Mouse (Mus musculus): ENCODE results near the gene Sectm1a. TPM values are rescaled to one million over a fixed set of nuclear protein-coding genes. Genes with fewer than 3 reads are reported as not detected.
"Not testable (repeated sequence)": the region's sequence is repeated elsewhere in the genome, so short reads cannot be mapped to it uniquely, and the experiment has no call there.

The Sectm1a gene
- polyA plus RNA-seq, 1 experiment from 2014 or later = not detected

GRCm38 (mm10) chr11:121059471-121059870, 21.5 kb downstream of the Sectm1a start:
- Histone ChIP-seq H3K27me3 (replicated peaks) (no peaks in the 10 kb centered on the region), H3K4me3 (replicated peaks) (no peak overlapping the region), H3K9me3 (replicated peaks) (no peaks in the 10 kb centered on the region), H3K9ac (replicated peaks) (no peak overlapping the region), H3K4me2 (no peak overlapping the region), H3K36me3 (no peaks in the 10 kb centered on the region), H3K27ac (replicated peaks) (no peak overlapping the region), H3K4me1 (no peaks in the 10 kb centered on the region)
- ATAC-seq (ENCODE audit: low FRiP score) = no peak
- WGBS = 91% methylated on average over 4 of the region's 4 CpGs

GRCm38 (mm10) chr11:121058956-121059355, 22.1 kb downstream of the Sectm1a start:
- 91% methylated on average over 4 of the region's 4 CpGs for WGBS
- H3K4me3 ChIP-seq (replicated peaks) = no peak overlapping the region
- H3K9ac ChIP-seq (replicated peaks) = no peak overlapping the region

GRCm38 (mm10) chr11:121058122-121058521, 22.9 kb downstream of the Sectm1a start:
- H3K9me3 ChIP-seq (replicated peaks) = no peaks in the 10 kb centered on the region
- no peak overlapping the region for H3K9ac ChIP-seq (replicated peaks)
- no peaks in the 10 kb centered on the region for H3K27me3 ChIP-seq (replicated peaks)
- no peak overlapping the region for H3K4me2 ChIP-seq
- no peaks in the 10 kb centered on the region for H3K36me3 ChIP-seq
- ATAC-seq (ENCODE audit: low FRiP score) = no peak
- 87% methylated on average over 5 of the region's 5 CpGs for WGBS
- H3K27ac ChIP-seq (replicated peaks) = no peak overlapping the region
- no peaks in the 10 kb centered on the region for H3K4me1 ChIP-seq
- H3K4me3 ChIP-seq (replicated peaks) = no peak overlapping the region

More at GRCm38 (mm10) chr11:121058956-121059355, 22.1 kb downstream of the Sectm1a start:
- Histone ChIP-seq H3K36me3 (no peaks in the 10 kb centered on the region), H3K4me2 (no peak overlapping the region), H3K9me3 (replicated peaks) (no peaks in the 10 kb centered on the region), H3K27ac (replicated peaks) (no peak overlapping the region), H3K27me3 (replicated peaks) (no peaks in the 10 kb centered on the region), H3K4me1 (no peaks in the 10 kb centered on the region)
- ATAC-seq (ENCODE audit: low FRiP score) = no peak

- no peak overlapping the region for H3K4me3 ChIP-seq (replicated peaks)
- H3K27ac ChIP-seq (replicated peaks) = no peak overlapping the region
- no peaks in the 10 kb centered on the region for H3K4me1 ChIP-seq
- H3K9me3 ChIP-seq (replicated peaks) = no peaks in the 10 kb centered on the region
- no peak overlapping the region for H3K9ac ChIP-seq (replicated peaks)
- H3K4me2 ChIP-seq = no peak overlapping the region
- no peak for ATAC-seq (ENCODE audit: low FRiP score)
- 82% methylated on average over 7 of the region's 7 CpGs for WGBS
- H3K36me3 ChIP-seq = no peaks in the 10 kb centered on the region
- H3K27me3 ChIP-seq (replicated peaks) = no peaks in the 10 kb centered on the region
Observed at GRCm38 (mm10) chr11:121056536-121057236, 24.3 kb downstream of the Sectm1a start.

GRCm38 (mm10) chr11:121053536-121053935, 27.5 kb downstream of the Sectm1a start:
- no peak overlapping the region for H3K4me2 ChIP-seq
- no peaks in the 10 kb centered on the region for H3K36me3 ChIP-seq
- no peaks in the 10 kb centered on the region for H3K9me3 ChIP-seq (replicated peaks)
- no peak overlapping the region for H3K9ac ChIP-seq (replicated peaks)
- no peaks in the 10 kb centered on the region for H3K4me1 ChIP-seq
- H3K27ac ChIP-seq (replicated peaks) = no peak overlapping the region
- no peak for ATAC-seq (ENCODE audit: low FRiP score)
- no peak overlapping the region for H3K4me3 ChIP-seq (replicated peaks)
- WGBS = 19% methylated on average over 8 of the region's 8 CpGs
- no peaks in the 10 kb centered on the region for H3K27me3 ChIP-seq (replicated peaks)

- 70% methylated on average over 4 of the region's 4 CpGs for WGBS
- Histone ChIP-seq H3K27me3 (replicated peaks) (no peaks in the 10 kb centered on the region), H3K9ac (replicated peaks) (no peak overlapping the region), H3K4me3 (replicated peaks) (no peak overlapping the region), H3K27ac (replicated peaks) (no peak overlapping the region), H3K4me2 (no peak overlapping the region), H3K9me3 (replicated peaks) (no peaks in the 10 kb centered on the region), H3K4me1 (no peaks in the 10 kb centered on the region), H3K36me3 (no peaks in the 10 kb centered on the region)
- ATAC-seq (ENCODE audit: low FRiP score) = no peak
Observed at GRCm38 (mm10) chr11:121052387-121052786, 28.6 kb downstream of the Sectm1a start.

DNA sequence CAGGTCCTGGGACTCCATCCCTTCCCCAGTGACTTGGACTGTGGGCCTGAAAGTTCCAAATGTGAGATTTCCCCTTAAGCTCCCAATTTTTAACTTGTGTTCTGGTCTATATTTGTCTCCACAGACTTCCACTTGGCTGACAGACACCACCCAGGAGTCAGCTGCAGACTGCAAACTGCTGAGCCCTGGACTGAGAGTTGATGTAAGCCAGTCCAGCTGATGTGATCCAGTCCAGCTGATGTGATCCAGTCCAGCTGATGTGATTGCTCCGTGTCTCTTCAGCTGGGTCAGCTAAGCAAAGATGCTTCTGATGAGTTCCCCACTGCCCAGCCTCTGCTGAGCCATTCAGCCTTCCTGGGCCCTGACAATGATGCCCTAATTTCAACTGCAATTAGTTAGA, 29.2 kb downstream of the Sectm1a start:
- no peaks in the 10 kb centered on the region for H3K4me1 ChIP-seq
- WGBS = 44% methylated on average over 1 of the region's 1 CpGs
- no peak overlapping the region for H3K9ac ChIP-seq (replicated peaks)
- H3K4me3 ChIP-seq (replicated peaks) = no peak overlapping the region
- no peak for ATAC-seq (ENCODE audit: low FRiP score)
- no peak overlapping the region for H3K4me2 ChIP-seq
- H3K9me3 ChIP-seq (replicated peaks) = no peaks in the 10 kb centered on the region
- no peak overlapping the region for H3K27ac ChIP-seq (replicated peaks)
- H3K36me3 ChIP-seq = no peaks in the 10 kb centered on the region
- H3K27me3 ChIP-seq (replicated peaks) = no peaks in the 10 kb centered on the region

DNA sequence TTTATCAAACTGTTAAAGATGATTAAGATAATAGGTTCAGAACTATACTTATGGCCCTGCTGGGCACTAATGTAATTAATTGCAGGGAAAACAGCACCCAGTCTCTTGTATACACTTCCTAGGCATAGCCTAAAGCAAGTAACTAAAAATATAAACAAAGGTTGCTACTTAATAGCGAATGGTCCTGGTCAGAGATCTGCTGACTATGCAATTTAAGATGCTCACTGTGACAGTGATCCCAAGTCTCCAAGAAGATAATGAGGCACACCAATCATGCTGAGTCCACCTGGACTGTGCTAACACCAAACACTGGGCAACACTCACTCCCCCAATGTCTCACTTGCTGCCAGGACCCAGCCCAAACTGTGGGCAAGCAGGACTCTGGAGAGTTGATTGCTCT, 31.2 kb downstream of the Sectm1a start:
- Histone ChIP-seq H3K27ac (replicated peaks) (no peak overlapping the region), H3K4me2 (no peak overlapping the region), H3K36me3 (no peaks in the 10 kb centered on the region), H3K27me3 (replicated peaks) (no peaks in the 10 kb centered on the region), H3K9ac (replicated peaks) (no peak overlapping the region), H3K4me3 (replicated peaks) (no peak overlapping the region), H3K4me1 (no peaks in the 10 kb centered on the region), H3K9me3 (replicated peaks) (no peaks in the 10 kb centered on the region)
- 67% methylated on average over 1 of the region's 1 CpGs for WGBS
- ATAC-seq (ENCODE audit: low FRiP score) = no peak

DNA sequence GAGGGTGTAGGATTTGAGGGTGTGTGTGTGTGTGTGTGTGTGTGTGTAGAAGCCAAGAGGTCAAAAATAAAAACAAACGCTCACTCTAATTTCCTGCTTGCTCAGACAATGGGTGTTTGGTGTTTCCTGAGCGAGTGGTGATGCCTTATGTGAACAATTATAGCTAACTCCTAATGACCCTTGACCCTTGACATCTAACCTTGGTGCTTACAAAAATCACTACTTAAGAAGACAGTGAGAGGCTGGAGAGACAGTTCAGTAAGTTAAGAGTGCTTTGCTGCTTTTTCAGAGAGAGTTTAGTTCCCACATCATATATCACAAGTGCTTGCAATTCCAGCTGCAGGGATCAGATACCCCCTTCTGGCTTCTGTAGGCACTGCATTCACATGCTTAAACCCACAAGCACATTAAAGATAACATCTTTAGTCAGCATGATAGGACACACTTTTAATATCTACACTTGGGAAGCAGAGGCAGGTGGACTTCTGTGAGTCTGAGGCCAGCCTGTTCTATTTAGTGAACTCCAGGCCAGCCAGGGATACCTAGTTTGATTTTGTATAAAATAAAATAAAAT, 33.1 kb downstream of the Sectm1a start:
- no peak overlapping the region for H3K27ac ChIP-seq (replicated peaks)
- no peak for ATAC-seq (ENCODE audit: low FRiP score)
- no peaks in the 10 kb centered on the region for H3K4me1 ChIP-seq
- H3K4me2 ChIP-seq = no peak overlapping the region
- no peaks in the 10 kb centered on the region for H3K36me3 ChIP-seq
- no peak overlapping the region for H3K9ac ChIP-seq (replicated peaks)
- H3K9me3 ChIP-seq (replicated peaks) = no peaks in the 10 kb centered on the region
- H3K4me3 ChIP-seq (replicated peaks) = no peak overlapping the region
- 82% methylated on average over 2 of the region's 2 CpGs for WGBS
- H3K27me3 ChIP-seq (replicated peaks) = no peaks in the 10 kb centered on the region; the same call in 1 of the 2 replicates

GRCm38 (mm10) chr11:121045286-121045685, 35.7 kb downstream of the Sectm1a start:
- H3K27me3 ChIP-seq (replicated peaks) = no peaks in the 10 kb centered on the region; the same call in 1 of the 2 replicates
- H3K9me3 ChIP-seq (replicated peaks) = no peaks in the 10 kb centered on the region
- no peaks in the 10 kb centered on the region for H3K36me3 ChIP-seq
- 38% methylated on average over 1 of the region's 1 CpGs for WGBS
- H3K4me1 ChIP-seq = no peaks in the 10 kb centered on the region
- H3K9ac ChIP-seq (replicated peaks) = no peak overlapping the region
- no peak for ATAC-seq (ENCODE audit: low FRiP score)
- H3K27ac ChIP-seq (replicated peaks) = no peak overlapping the region
- no peak overlapping the region for H3K4me3 ChIP-seq (replicated peaks)
- no peak overlapping the region for H3K4me2 ChIP-seq

- WGBS = 79% methylated on average over 1 of the region's 1 CpGs
- H3K36me3 ChIP-seq; H3K4me3 ChIP-seq (replicated peaks); H3K4me2 ChIP-seq; H3K4me1 ChIP-seq; ATAC-seq (ENCODE audit: low FRiP score); H3K27ac ChIP-seq (replicated peaks); H3K27me3 ChIP-seq (replicated peaks); H3K9ac ChIP-seq (replicated peaks); H3K9me3 ChIP-seq (replicated peaks): not testable (repeated sequence)
Observed at GRCm38 (mm10) chr11:121043025-121043424, 38.0 kb downstream of the Sectm1a start.

- H3K4me3 ChIP-seq (replicated peaks) = no peak overlapping the region
- no peak for ATAC-seq (ENCODE audit: low FRiP score)
- 79% methylated on average over 4 of the region's 4 CpGs for WGBS
- H3K36me3 ChIP-seq = no peaks in the 10 kb centered on the region
- no peaks in the 10 kb centered on the region for H3K9me3 ChIP-seq (replicated peaks)
- H3K9ac ChIP-seq (replicated peaks) = no peak overlapping the region
- H3K4me1 ChIP-seq = no peaks in the 10 kb centered on the region
- H3K4me2 ChIP-seq = no peak overlapping the region
- H3K27ac ChIP-seq (replicated peaks) = no peak overlapping the region
- no peaks in the 10 kb centered on the region; the same call in 1 of the 2 replicates for H3K27me3 ChIP-seq (replicated peaks)
Observed at GRCm38 (mm10) chr11:121042480-121042879, 38.5 kb downstream of the Sectm1a start.
